Mouse (Mus musculus): ENCODE data around the gene Gm20696. TPM values are rescaled to one million over a fixed set of nuclear protein-coding genes. Genes with fewer than 3 reads are reported as not detected.

Gm20696 gene
- polyA plus RNA-seq, 2 experiments = 0.16 to 0.33 TPM

DNA sequence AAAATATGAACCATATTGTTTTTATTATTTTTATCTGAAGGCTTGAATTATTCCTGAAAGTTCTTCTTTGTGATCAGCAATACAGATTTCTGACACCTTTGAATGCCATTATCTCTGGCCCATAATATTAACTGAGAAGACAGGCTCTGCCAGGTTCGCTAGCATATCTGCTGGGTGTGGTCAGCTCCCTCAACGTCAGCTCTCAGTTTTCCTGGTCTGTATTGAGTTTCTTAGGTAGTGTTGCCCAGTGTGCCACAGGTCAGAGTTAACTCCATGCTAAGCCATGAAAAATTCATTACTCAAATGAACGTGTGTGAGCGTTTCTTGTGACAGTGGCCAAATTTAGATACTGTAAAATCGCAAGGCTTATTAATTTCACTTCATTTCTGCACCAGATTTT lies 170.5 kb downstream of the Gm20696 start:
- WGBS (ENCODE audit: insufficient replicate concordance) = 43% methylated on average over 5 of the region's 5 CpGs
- DNase-seq (ENCODE audit: low read depth in 3 of 3, low spot score in 3 of 3) = no peak

DNA sequence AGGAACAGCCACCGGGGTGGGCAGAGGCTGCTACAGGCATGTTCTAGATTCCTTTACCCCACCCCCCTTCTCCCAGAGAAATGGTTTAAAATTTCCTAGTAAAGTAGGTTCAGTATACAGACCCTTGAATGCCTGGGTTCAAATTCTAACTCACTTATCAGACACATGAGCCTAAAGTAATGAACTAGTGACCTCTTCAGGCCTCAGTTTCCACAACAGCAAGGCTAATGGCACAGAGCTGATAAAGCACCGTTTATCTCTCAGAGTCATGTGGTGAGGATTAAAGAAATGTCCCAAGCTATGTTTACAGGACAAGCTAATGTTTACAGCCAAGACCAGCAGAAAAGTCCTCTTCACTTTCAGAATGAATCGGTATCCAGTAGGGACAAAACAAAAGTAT lies 173.7 kb downstream of the Gm20696 start:
- Histone ChIP-seq H3K4me1 (replicated peaks; ENCODE audit: control insufficient read depth in 2 of 2, insufficient read depth in 2 of 2, low read length in 1 of 2) (peaks cover 5 to 22% of the 10 kb centered on the region in 2 experiments), H3K27ac (no peak overlapping the region), H3K4me2 (ENCODE audit: low read depth) (peak overlapping the region; percentile 13; the same call in 1 of the 2 replicates), H3K9me3 (ENCODE audit: control insufficient read depth, low read length) (no peaks in the 10 kb centered on the region), H3K9ac (replicated peaks) (no peak overlapping the region), H3K27me3 (ENCODE audit: control insufficient read depth, insufficient read depth, low read length) (no peaks in the 10 kb centered on the region), H3K4me3 (ENCODE audit: insufficient read depth in 1 of 2, low read depth in 2 of 2, low read length in 2 of 2) (no peak overlapping the region), H3K36me3 (replicated peaks; ENCODE audit: control insufficient read depth, insufficient read depth, low read depth) (no peaks in the 10 kb centered on the region)
- DNase-seq (ENCODE audit: low read depth in 3 of 3, low spot score in 3 of 3) (peak in 1 of 3 experiments; percentile 22), ATAC-seq (ENCODE audit: insufficient read depth) (peak; percentile 58; the same call in 1 of the 2 replicates)
- 25% methylated on average over 3 of the region's 3 CpGs for WGBS (ENCODE audit: insufficient replicate concordance)
- TF ChIP-seq CTCF (IDR thresholded peaks at IDR 0.05; ENCODE audit: low read depth) (peak; percentile 39; the same call in 1 of the 2 replicates), EP300 (IDR thresholded peaks at IDR 0.05; ENCODE audit: low read depth) (peak; percentile 25; the same call in 1 of the 2 replicates)

More for the DNA sequence above, 170.5 kb downstream of the Gm20696 start:
- no peak overlapping the region for H3K27ac ChIP-seq
- no peaks in the 10 kb centered on the region for H3K27me3 ChIP-seq (ENCODE audit: control insufficient read depth, insufficient read depth, low read length)
- no peaks in the 10 kb centered on the region for H3K9me3 ChIP-seq (ENCODE audit: control insufficient read depth, low read length)
- no peak for ATAC-seq (ENCODE audit: insufficient read depth)
- H3K36me3 ChIP-seq (replicated peaks; ENCODE audit: control insufficient read depth, insufficient read depth, low read depth) = no peaks in the 10 kb centered on the region
- no peak overlapping the region for H3K4me3 ChIP-seq (ENCODE audit: insufficient read depth in 1 of 2, low read depth in 2 of 2, low read length in 2 of 2)
- H3K4me2 ChIP-seq (ENCODE audit: low read depth) = no peak overlapping the region
- no peak for TF ChIP-seq CTCF (IDR thresholded peaks at IDR 0.05; ENCODE audit: low read depth)
- TF ChIP-seq EP300 (IDR thresholded peaks at IDR 0.05; ENCODE audit: low read depth) = no peak
- peaks cover 5 to 17% of the 10 kb centered on the region in 2 experiments for H3K4me1 ChIP-seq (replicated peaks; ENCODE audit: control insufficient read depth in 2 of 2, insufficient read depth in 2 of 2, low read length in 1 of 2)
- H3K9ac ChIP-seq (replicated peaks) = no peak overlapping the region

DNA sequence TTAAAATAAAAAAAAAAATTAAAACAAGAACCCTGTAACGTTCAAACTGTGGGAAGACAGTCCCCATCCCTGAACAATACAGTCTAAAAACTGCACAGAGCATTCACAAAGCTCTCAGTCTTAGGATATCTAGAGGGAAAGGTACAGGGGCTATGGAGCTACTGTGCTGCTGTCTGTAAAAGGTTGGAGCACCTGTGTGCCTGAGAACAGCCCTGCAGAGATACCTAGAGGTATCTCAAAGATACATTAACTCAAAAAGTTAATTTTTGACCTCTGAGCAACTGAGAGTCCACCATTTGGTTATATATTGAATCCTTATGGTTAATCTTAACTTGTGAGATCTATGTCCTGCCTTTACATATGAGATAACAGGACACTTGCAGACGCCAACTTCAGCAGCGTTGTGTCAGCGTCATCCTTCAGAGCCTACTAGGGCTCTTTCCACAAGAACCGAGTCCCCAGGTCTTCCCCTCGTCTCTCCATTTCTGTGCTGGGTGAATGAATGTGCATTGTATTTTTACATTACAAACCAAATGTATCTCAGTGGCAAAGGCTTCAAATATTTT lies 174.5 kb downstream of the Gm20696 start:
- Histone ChIP-seq H3K9ac (replicated peaks) (no peak overlapping the region), H3K27ac (no peak overlapping the region), H3K9me3 (ENCODE audit: control insufficient read depth, low read length) (no peaks in the 10 kb centered on the region), H3K27me3 (ENCODE audit: control insufficient read depth, insufficient read depth, low read length) (no peaks in the 10 kb centered on the region), H3K4me1 (replicated peaks; ENCODE audit: control insufficient read depth in 2 of 2, insufficient read depth in 2 of 2, low read length in 1 of 2) (peaks cover 5 to 21% of the 10 kb centered on the region in 2 experiments), H3K36me3 (replicated peaks; ENCODE audit: control insufficient read depth, insufficient read depth, low read depth) (no peaks in the 10 kb centered on the region), H3K4me3 (ENCODE audit: insufficient read depth in 1 of 2, low read depth in 2 of 2, low read length in 2 of 2) (no peak overlapping the region), H3K4me2 (ENCODE audit: low read depth) (no peak overlapping the region)
- no peak for DNase-seq (ENCODE audit: low read depth in 3 of 3, low spot score in 3 of 3)
- TF ChIP-seq CTCF (IDR thresholded peaks at IDR 0.05; ENCODE audit: low read depth) (no peak), EP300 (IDR thresholded peaks at IDR 0.05; ENCODE audit: low read depth) (no peak)
- WGBS (ENCODE audit: insufficient replicate concordance) = 49% methylated on average over 6 of the region's 6 CpGs
- no peak for ATAC-seq (ENCODE audit: insufficient read depth)

DNA sequence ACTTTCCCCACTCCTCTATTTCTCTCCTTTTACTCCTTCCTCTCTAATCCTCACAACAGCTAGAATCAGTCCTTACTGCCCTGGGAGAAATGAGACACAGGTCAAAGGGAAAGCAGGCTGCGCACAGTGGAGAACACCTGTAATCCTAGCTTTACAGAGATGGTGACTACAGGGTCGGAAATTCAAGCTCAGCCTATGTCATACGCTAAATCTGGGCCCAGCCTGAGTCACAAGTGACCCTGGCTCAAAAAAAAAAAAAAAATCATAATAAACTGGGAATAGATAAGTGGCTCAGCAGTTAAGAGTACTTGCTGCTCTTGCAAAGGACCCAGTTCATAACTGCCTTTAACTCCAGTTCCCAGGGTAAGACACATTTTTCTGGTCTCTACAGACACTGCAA lies 175.5 kb downstream of the Gm20696 start:
- Histone ChIP-seq H3K4me2 (ENCODE audit: low read depth) (no peak overlapping the region), H3K4me3 (ENCODE audit: insufficient read depth in 1 of 2, low read depth in 2 of 2, low read length in 2 of 2) (no peak overlapping the region), H3K9ac (replicated peaks) (no peak overlapping the region), H3K9me3 (ENCODE audit: control insufficient read depth, low read length) (no peaks in the 10 kb centered on the region), H3K36me3 (replicated peaks; ENCODE audit: control insufficient read depth, insufficient read depth, low read depth) (no peaks in the 10 kb centered on the region), H3K4me1 (replicated peaks; ENCODE audit: control insufficient read depth in 2 of 2, insufficient read depth in 2 of 2, low read length in 1 of 2) (peaks cover 5 to 21% of the 10 kb centered on the region in 2 experiments), H3K27ac (no peak overlapping the region), H3K27me3 (ENCODE audit: control insufficient read depth, insufficient read depth, low read length) (no peaks in the 10 kb centered on the region)
- DNase-seq (ENCODE audit: low read depth in 3 of 3, low spot score in 3 of 3) (no peak), ATAC-seq (ENCODE audit: insufficient read depth) (no peak)
- TF ChIP-seq CTCF (IDR thresholded peaks at IDR 0.05; ENCODE audit: low read depth) = no peak
- no peak for TF ChIP-seq EP300 (IDR thresholded peaks at IDR 0.05; ENCODE audit: low read depth)
- 78% methylated on average over 3 of the region's 3 CpGs for WGBS (ENCODE audit: insufficient replicate concordance)

DNA sequence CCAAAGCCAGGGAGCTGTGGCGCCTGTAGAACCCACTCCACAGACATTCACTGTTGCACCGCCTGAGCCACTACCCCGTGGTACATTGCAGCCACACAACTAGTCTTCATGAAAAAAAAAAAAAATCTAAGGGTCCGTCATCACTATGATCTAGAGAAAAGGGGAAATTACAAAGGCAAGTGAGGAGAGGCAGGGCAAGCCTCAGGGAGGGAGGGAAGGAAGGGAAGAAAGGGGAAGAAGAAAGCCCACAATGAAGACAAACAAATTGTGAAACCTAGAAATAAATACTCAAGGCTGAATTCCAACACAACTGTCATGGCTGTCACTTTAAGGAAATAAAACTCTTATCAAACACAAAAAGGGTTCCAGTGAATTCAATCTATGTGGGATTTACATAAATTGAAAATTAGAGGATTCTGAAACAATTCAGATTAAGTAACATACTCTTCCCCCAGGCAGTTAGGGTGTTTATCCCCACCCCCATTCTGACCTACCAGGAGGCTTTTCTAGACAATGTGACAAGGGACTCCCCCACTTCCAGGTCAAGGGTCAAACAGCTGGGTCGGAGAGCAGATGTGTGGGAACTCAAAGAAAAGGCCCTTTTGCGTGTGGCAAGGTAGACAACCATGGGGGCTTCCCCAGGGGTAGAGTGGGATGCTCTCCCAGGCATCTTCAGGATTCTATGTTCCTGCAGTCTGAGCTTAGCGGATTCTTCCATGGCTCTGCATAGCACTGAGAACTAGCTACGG lies 176.5 kb downstream of the Gm20696 start:
- ATAC-seq (ENCODE audit: insufficient read depth) = no peak
- Histone ChIP-seq H3K27me3 (ENCODE audit: control insufficient read depth, insufficient read depth, low read length) (no peaks in the 10 kb centered on the region), H3K9me3 (ENCODE audit: control insufficient read depth, low read length) (no peaks in the 10 kb centered on the region), H3K4me3 (ENCODE audit: insufficient read depth in 1 of 2, low read depth in 2 of 2, low read length in 2 of 2) (no peak overlapping the region), H3K27ac (no peak overlapping the region), H3K36me3 (replicated peaks; ENCODE audit: control insufficient read depth, insufficient read depth, low read depth) (no peaks in the 10 kb centered on the region), H3K4me2 (ENCODE audit: low read depth) (no peak overlapping the region), H3K4me1 (replicated peaks; ENCODE audit: control insufficient read depth in 2 of 2, insufficient read depth in 2 of 2, low read length in 1 of 2) (peaks cover 5 to 27% of the 10 kb centered on the region in 2 experiments), H3K9ac (replicated peaks) (no peak overlapping the region)
- no peak for DNase-seq (ENCODE audit: low read depth in 3 of 3, low spot score in 3 of 3)
- WGBS (ENCODE audit: insufficient replicate concordance) = 47% methylated on average over 8 of the region's 8 CpGs
- TF ChIP-seq CTCF (IDR thresholded peaks at IDR 0.05; ENCODE audit: low read depth) = no peak
- TF ChIP-seq EP300 (IDR thresholded peaks at IDR 0.05; ENCODE audit: low read depth) = no peak

All from liver, embryonic 14.5 days (tissue).